Mouse (Mus musculus) liver, embryonic 11.5 days (tissue): Measurements from ENCODE around the gene Dnah14. TPM values are rescaled to one million over a fixed set of nuclear protein-coding genes. Genes with fewer than 3 reads are reported as not detected.
A peak's percentile ranks its signal among the peaks of the same experiment; 100 is the strongest.

ENCODE experiments used
- ATAC-seq: fragments of 200-750 bp; cut with Nextera tagmentation; replicated peaks from 2 replicates; pipeline ENCODE4 v1.8.0; 2017; ENCODE audit warnings: moderate number of reproducible peaks, mild to moderate bottlenecking, moderate TSS enrichment, moderate library complexity; ENCODE audit not compliant: low FRiP score
- DNase-seq: peaks from one replicate; pipeline ENCODE4 v3.0.0-alpha.2; 2017; ENCODE audit warnings: low spot score
- H3K27ac ChIP-seq: fragments of 300-500 bp; sonication (generic); 2 replicates; pipeline ENCODE4 v1.5.1; 2014; ENCODE audit warnings: mild to moderate bottlenecking, low read depth, low read length, control low read depth
- H3K27me3 ChIP-seq: fragments of 300-500 bp; sonication (generic); replicated peaks from 2 replicates; pipeline ENCODE4 v1.6.1; 2014; ENCODE audit warnings: low read length, mixed read lengths; ENCODE audit not compliant: control insufficient read depth, insufficient read depth
- H3K36me3 ChIP-seq: fragments of 300-500 bp; sonication (generic); 2 replicates; pipeline ENCODE4 v1.6.1; 2014; ENCODE audit warnings: mild to moderate bottlenecking, low read length, moderate library complexity, mixed read lengths; ENCODE audit not compliant: control insufficient read depth, insufficient read depth
- H3K4me1 ChIP-seq: fragments of 300-500 bp; sonication (generic); replicated peaks from 2 replicates; pipeline ENCODE4 v1.6.1; 2014; ENCODE audit warnings: low read length, mixed read lengths; ENCODE audit not compliant: control insufficient read depth, insufficient read depth
- H3K4me2 ChIP-seq: fragments of 300-500 bp; sonication (generic); 2 replicates; pipeline ENCODE4 v1.6.1; 2014; ENCODE audit warnings: mild to moderate bottlenecking, control low read depth, moderate library complexity
- H3K4me3 ChIP-seq: fragments of 300-500 bp; sonication (generic); 2 replicates; pipeline ENCODE4 v1.5.1; 2014; ENCODE audit warnings: low read depth, low read length, control low read depth
- H3K9ac ChIP-seq: fragments of 300-500 bp; sonication (generic); 2 replicates; pipeline ENCODE4 v1.6.1; 2014; ENCODE audit warnings: low read depth, low read length, control low read depth
- H3K9me3 ChIP-seq: fragments of 300-500 bp; sonication (generic); 2 replicates; pipeline ENCODE4 v1.6.1; 2016; ENCODE audit warnings: low read length, inconsistent platforms, mixed read lengths; ENCODE audit not compliant: control insufficient read depth
- WGBS: fragments of 180-500 bp; shearing (Covaris S2); extraction: QIAGEN DNeasy Blood & Tissue Kit; methylation state at CpG from one replicate; pipeline ENCODE4 v1.1.7; 2014; 5-methylcytosine and 5-hydroxymethylcytosine counted together
- polyA plus RNA-seq: library from polyadenylated mRNA; unstranded; fragments of >200 nt; fragmentation: Nextera tagmentation; extraction: Ambion mirVana; gene quantifications from 2 replicates; pipeline ENCODE4 v1.2.1, GENCODE M21; 2014

Dnah14 gene
- polyA plus RNA-seq, 1 experiment from 2014 or later, result 2.9 TPM

- no peak overlapping the region for H3K4me3 ChIP-seq
- no peak overlapping the region for H3K4me2 ChIP-seq
- H3K36me3 ChIP-seq, result no peaks in the 10 kb centered on the region
- no peak overlapping the region for H3K9ac ChIP-seq
- H3K27me3 ChIP-seq, result peaks cover 8% of the 10 kb centered on the region; the same call in 1 of the 2 replicates
- DNase-seq, result no peak
- H3K27ac ChIP-seq, result no peak overlapping the region
- 79% methylated on average over 4 of the region's 4 CpGs for whole genome bisulfite sequencing
- no peak for ATAC-seq
- H3K9me3 ChIP-seq, result no peaks in the 10 kb centered on the region
- peaks cover 9% of the 10 kb centered on the region; the same call in 1 of the 2 replicates for H3K4me1 ChIP-seq
Observed at GRCm38 (mm10) chr1:181850441-181850840, 274.1 kb downstream of the Dnah14 start.

- Histone ChIP-seq H3K4me3 (no peak overlapping the region), H3K4me1 (peaks cover 9% of the 10 kb centered on the region; the same call in 1 of the 2 replicates), H3K36me3 (no peaks in the 10 kb centered on the region), H3K27ac (no peak overlapping the region), H3K9ac (no peak overlapping the region), H3K4me2 (no peak overlapping the region), H3K27me3 (peaks cover 8% of the 10 kb centered on the region; the same call in 1 of the 2 replicates), H3K9me3 (no peaks in the 10 kb centered on the region)
- DNase-seq (no peak), ATAC-seq (no peak)
- 83% methylated on average over 12 of the region's 12 CpGs for WGBS
Observed at GRCm38 (mm10) chr1:181851521-181852310, 275.4 kb downstream of the Dnah14 start.

GRCm38 (mm10) chr1:181852466-181852865 is 276.1 kb downstream of the Dnah14 start:
- H3K9ac ChIP-seq, result no peak overlapping the region; the same call in 1 of the 2 replicates
- H3K36me3 ChIP-seq, result no peaks in the 10 kb centered on the region
- WGBS, result 36% methylated on average over 13 of the region's 13 CpGs

DNA sequence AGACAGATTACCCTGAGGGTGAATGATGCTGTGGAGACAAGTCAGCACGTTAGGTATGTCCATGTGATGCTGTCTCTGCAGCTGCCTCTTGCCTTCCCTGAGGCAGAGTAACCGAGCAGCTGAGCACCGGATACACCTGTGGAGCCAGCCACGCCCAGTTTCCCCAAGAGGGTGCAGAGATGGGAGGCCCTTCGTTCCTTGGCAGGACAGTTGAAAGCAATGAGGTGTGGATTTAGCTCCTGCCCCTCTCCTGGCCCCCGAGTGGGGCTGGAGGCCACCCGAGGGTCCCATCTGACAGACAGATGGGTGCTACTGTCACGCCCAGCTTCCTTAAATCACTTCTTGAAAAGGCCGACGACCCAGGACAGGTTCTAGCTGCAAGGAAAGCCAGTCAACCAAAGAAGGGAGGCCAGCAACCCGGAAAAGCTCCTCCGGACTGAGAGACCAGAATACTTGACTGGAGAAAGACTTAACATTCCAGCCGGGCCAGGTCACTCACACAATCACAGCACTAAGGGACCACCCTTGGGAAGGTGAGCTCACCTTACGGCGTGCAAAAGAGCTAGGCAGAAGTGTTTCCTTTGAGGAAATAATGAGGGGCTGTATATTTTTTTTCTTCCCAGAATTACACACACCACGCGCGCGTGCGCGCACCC is 276.9 kb downstream of the Dnah14 start:
- peaks cover 8% of the 10 kb centered on the region; the same call in 1 of the 2 replicates for H3K27me3 ChIP-seq
- peaks cover 9% of the 10 kb centered on the region; the same call in 1 of the 2 replicates for H3K4me1 ChIP-seq
- no peaks in the 10 kb centered on the region for H3K36me3 ChIP-seq
- H3K9ac ChIP-seq, result no peak overlapping the region
- ATAC-seq (no peak), DNase-seq (no peak)
- no peaks in the 10 kb centered on the region for H3K9me3 ChIP-seq
- H3K4me3 ChIP-seq, result peak overlapping the region; percentile 12; the same call in 1 of the 2 replicates
- 8% methylated on average over 17 of the region's 21 CpGs for WGBS
- H3K4me2 ChIP-seq, result peak overlapping the region; percentile 53
- H3K27ac ChIP-seq, result no peak overlapping the region

More at GRCm38 (mm10) chr1:181852466-181852865, 276.1 kb downstream of the Dnah14 start:
- Histone ChIP-seq H3K4me1 (peaks cover 9% of the 10 kb centered on the region; the same call in 1 of the 2 replicates), H3K27ac (no peak overlapping the region), H3K27me3 (peaks cover 8% of the 10 kb centered on the region; the same call in 1 of the 2 replicates), H3K4me3 (0 out of 2 replicates have a peak overlapping the region, but pooled peaks have one; percentile 21), H3K4me2 (peak overlapping the region; percentile 53), H3K9me3 (no peaks in the 10 kb centered on the region)
- no peak for ATAC-seq
- no peak for DNase-seq

DNA sequence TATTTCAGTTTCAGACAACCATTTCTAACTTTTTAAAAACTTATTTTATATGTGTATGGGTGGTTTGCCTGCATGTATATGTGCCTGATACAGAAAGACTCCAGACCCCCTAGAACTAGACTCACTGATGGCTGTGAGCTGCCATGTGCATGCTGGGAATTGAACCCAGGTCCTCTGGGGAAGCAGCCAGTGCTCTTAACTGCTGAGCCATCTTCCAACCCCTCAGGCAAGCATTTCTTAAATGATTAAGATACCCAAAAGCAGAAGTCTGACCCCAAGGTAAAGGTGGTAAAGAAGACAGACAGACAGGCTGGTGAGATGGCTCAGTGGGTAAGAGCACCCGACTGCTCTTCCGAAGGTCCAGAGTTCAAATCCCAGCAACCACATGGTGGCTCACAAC is 278.5 kb downstream of the Dnah14 start:
- peaks cover 8% of the 10 kb centered on the region; the same call in 1 of the 2 replicates for H3K27me3 ChIP-seq
- no peak overlapping the region for H3K4me3 ChIP-seq
- ATAC-seq (no peak), DNase-seq (no peak)
- peaks cover 9% of the 10 kb centered on the region; the same call in 1 of the 2 replicates for H3K4me1 ChIP-seq
- H3K4me2 ChIP-seq, result no peak overlapping the region
- H3K9me3 ChIP-seq, result no peaks in the 10 kb centered on the region
- no peak overlapping the region for H3K9ac ChIP-seq
- WGBS, result 87% methylated on average over 2 of the region's 2 CpGs
- H3K36me3 ChIP-seq, result no peaks in the 10 kb centered on the region
- H3K27ac ChIP-seq, result no peak overlapping the region

- no peak overlapping the region for H3K27ac ChIP-seq
- H3K36me3 ChIP-seq, result no peaks in the 10 kb centered on the region
- ATAC-seq (no peak), DNase-seq (no peak)
- H3K4me2 ChIP-seq, result no peak overlapping the region
- no peak overlapping the region for H3K9ac ChIP-seq
- H3K4me1 ChIP-seq, result peaks cover 18% of the 10 kb centered on the region
- no peak overlapping the region for H3K4me3 ChIP-seq
- no peaks in the 10 kb centered on the region for H3K9me3 ChIP-seq
- 77% methylated on average over 2 of the region's 2 CpGs for WGBS
- H3K27me3 ChIP-seq, result peaks cover 8% of the 10 kb centered on the region; the same call in 1 of the 2 replicates
Observed at GRCm38 (mm10) chr1:181856329-181856728, 280.0 kb downstream of the Dnah14 start.

DNA sequence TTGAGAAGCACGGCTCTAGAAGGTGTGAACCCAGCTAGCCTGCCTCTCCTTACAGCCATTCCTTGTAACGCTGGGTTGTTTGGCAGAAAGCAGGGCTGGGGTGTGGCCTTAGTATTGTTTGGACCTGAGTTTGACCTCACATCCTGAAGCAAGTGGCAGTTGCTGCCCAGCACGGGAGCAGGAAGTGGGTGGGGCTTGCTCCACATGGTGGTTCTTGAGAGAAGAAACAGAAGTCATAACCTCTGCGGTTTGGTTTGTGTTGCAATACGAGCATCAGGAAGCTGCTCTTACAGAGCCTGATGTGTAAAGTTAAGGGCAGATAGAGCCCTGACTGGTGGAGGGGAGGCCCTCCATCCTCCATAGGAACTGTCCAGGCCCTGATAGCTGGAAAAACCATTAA is 284.3 kb downstream of the Dnah14 start:
- DNase-seq, result peak; percentile 70

GRCm38 (mm10) chr1:181861181-181861902 is 285.0 kb downstream of the Dnah14 start:
- no peak overlapping the region; the same call in 1 of the 2 replicates for H3K4me2 ChIP-seq
- H3K27me3 ChIP-seq, result no peaks in the 10 kb centered on the region
- DNase-seq (no peak), ATAC-seq (peak; percentile 74)
- no peaks in the 10 kb centered on the region for H3K36me3 ChIP-seq
- no peaks in the 10 kb centered on the region for H3K9me3 ChIP-seq
- H3K4me1 ChIP-seq, result peaks cover 25% of the 10 kb centered on the region
- H3K27ac ChIP-seq, result peak overlapping the region; percentile 6; the same call in 1 of the 2 replicates
- H3K9ac ChIP-seq, result no peak overlapping the region
- no peak overlapping the region for H3K4me3 ChIP-seq
- 41% methylated on average over 2 of the region's 2 CpGs for WGBS

More for the DNA sequence above, 284.3 kb downstream of the Dnah14 start:
- peak; percentile 65 for ATAC-seq
- WGBS, result 10% methylated on average over 5 of the region's 5 CpGs
- no peaks in the 10 kb centered on the region for H3K9me3 ChIP-seq
- no peak overlapping the region for H3K4me3 ChIP-seq
- no peak overlapping the region; the same call in 1 of the 2 replicates for H3K4me2 ChIP-seq
- H3K4me1 ChIP-seq, result peaks cover 25% of the 10 kb centered on the region
- H3K9ac ChIP-seq, result no peak overlapping the region
- H3K27ac ChIP-seq, result peak overlapping the region; percentile 6
- H3K36me3 ChIP-seq, result no peaks in the 10 kb centered on the region
- H3K27me3 ChIP-seq, result no peaks in the 10 kb centered on the region
